Mouse (Mus musculus) right cerebral cortex, adult 2 months (tissue): ENCODE data around the gene Dnm3.

Source experiments
- DNase-seq, 2 experiments: peaks; one replicate each; pipeline ENCODE4 v3.0.0; 2021 to 2022; ENCODE audit warnings: low spot score in 2 of 2

Dnm3 gene

DNA sequence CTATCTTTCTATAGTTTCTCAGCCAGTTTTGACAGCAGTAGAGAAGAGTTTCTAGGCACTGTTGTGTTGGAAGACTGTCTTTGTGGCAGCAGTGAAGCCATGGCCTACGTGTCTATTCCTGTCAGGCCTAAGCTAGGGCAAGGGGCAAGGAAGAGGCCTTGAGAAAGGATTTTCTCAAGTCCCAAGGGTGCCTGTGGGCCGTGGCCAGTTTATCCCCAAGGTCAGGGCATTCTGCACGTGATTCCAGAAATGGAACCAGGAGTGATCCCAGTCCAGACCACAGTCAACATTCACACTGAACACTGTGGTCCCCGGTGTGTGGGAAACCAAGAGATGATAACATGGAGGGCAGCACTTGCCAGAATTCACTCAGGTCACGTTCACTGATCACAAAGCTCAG lies 522.0 kb downstream of the Dnm3 start:
- DNase-seq: no peak

DNA sequence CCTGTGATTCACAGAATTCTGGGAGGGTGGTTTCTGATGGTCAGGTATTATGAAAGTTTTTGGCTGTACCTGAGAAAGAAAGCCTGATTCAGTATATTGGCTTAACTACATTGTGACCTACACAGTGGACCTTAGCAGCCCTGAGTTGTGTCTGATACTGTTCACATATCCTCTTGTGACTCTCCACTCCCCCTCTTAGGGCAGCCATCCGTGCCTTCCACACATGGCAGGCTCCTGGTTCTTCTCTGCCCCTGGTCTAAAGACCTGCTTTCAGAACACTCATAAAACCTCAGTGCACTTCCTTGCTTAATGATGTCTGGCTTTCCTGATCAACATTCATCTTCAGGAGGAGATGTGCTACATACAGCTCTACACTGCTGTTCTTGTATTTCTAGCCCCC lies 525.2 kb downstream of the Dnm3 start:
- DNase-seq: no peak

DNA sequence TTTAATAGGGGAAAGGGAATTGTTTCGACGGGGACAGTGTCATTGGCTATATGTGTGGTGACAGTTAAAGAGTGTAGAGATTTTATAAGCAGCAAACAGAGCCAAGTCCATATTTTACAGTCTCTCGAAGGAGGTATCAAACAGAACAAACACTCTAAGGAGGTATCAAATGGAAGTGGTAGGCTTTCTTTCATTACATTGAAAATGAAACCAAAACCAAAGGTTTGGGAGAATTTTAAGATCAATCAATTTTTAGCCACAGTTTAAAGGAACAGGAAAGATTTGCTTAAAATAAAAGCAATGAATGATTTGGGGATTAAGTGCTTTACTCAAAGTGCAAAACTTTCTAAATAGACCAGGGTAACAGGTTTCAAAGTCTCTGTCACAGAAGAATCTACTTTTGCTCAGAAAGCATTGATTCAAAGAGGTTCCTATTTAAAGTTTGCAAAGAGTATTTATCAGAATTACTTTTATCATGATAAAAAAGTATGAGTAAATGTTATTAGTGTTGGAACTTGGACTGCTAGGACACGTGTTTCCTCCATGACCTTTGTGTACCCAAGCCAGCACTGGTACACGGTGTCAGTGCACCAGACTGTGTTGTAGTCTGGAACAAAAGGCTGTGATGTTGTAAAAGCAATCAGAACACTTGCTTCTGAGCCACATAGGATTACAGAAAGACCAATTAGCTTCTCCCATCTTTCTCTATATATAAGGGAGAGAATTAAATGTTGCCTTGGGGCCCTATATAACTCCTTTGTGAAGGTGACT lies 526.6 kb downstream of the Dnm3 start:
- no peak for DNase-seq

DNA sequence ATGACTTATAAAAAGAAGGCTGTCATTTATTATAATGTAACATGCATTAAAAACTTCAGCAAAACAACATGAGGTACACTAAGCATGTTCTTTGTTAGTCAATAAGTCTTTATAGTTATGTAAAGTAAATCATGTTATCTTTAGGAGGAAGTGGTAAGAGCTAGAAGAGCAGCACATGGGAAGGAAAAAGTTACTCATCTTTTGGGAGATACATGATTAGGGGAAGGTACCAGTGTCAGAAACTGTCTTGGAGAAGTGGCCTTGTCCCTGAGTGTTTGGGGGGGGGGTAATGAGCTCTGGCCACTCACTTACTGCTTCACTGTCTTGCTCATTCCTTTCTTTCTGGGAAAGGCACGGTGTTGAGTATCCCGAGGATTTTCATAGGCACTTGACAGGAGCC lies 535.8 kb downstream of the Dnm3 start:
- DNase-seq: no peak
